Mouse (Mus musculus) splenic B cell, adult 2 months (primary cell): ENCODE data around the gene Rarres2.

Experiments used
- DNase-seq: peaks from one replicate; pipeline ENCODE4 v3.0.0-alpha.2; 2011; ENCODE audit warnings: low read depth, low spot score
- H3K27me3 ChIP-seq: 2 replicates; pipeline ENCODE4 v1.6.1; 2012; ENCODE audit warnings: mild to moderate bottlenecking, low read length, moderate library complexity, mixed read lengths; ENCODE audit not compliant: control insufficient read depth, poor library complexity, insufficient read depth, severe bottlenecking
- H3K36me3 ChIP-seq: 2 replicates; pipeline ENCODE4 v1.6.1; 2012; ENCODE audit warnings: mild to moderate bottlenecking, low read length, moderate library complexity, mixed read lengths; ENCODE audit not compliant: control insufficient read depth, poor library complexity, insufficient read depth, severe bottlenecking

Gene Rarres2

DNA sequence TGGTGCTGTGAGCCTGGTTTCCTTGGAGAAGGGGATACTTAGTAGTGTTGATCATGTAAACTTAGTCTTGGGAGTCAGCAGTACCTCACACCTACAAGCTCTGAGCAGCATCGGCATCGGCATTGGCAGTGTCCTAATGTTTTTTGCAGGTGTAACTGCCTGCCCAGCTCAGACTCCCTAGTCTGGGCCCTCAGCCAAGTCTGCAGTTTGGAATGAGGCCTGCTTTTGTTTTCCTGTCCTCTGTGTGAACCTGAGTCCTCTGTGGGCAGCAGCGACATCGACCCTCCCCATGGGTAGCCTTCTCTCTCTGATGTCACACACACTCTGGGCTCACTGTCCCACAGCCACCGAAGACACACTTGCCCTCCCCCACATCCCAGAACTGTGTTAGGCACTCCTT is 6.3 kb downstream of the Rarres2 start:
- Histone ChIP-seq H3K36me3 (peaks cover 4% of the 10 kb centered on the region; the same call in 1 of the 2 replicates), H3K27me3 (no peaks in the 10 kb centered on the region)
- no peak for DNase-seq

DNA sequence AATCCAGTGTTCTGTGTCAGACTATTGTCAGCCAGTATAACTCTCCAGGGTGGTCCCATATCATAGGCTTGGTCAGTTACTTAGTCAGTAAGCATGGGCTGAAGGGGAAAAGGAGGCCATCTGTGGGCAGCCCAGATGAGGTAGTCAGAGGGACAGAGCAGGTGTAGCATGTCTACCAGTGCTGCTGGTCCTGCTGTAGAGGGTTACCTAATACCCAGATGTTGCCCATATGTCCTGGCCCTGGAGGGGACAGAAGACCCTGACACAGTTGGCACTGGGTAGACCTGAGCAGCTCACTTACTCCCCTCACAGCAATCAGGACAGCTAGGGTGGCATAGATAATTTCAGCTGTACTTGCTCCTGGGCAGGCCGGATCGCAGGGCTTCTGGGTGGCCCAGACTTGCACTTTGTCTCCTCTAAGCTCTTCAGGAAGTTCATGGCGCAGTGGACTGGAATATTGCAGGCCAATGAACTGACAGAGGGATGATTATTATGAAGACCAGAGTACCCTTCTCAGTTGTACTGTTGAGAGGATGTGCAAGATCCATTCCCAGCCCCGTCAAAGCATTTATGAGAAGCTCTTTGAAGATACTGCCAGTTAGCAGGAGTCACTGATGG is 6.8 kb downstream of the Rarres2 start:
- DNase-seq: no peak
- Histone ChIP-seq H3K27me3 (no peaks in the 10 kb centered on the region), H3K36me3 (peaks cover 4% of the 10 kb centered on the region; the same call in 1 of the 2 replicates)

DNA sequence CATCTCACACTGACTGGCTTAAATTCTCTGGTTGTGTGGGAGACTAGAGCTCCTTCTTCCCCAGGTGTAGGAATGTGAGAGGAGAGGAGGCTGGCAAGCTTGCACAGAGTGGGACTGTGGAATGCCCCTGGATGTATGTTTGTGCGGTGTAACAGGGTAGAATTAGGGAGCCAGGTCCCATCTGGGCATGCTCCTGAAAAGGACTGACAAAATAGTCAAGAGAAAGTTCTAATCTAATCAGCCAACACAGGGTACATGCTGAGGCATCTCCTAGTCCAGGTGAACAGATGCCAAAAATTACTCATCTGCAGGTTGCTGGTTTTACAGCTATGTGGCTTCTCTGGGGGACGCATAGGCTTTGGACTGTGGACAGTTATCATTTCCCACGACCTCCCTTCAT is 16.6 kb downstream of the Rarres2 start:
- no peaks in the 10 kb centered on the region for H3K27me3 ChIP-seq
- no peaks in the 10 kb centered on the region; the same call in 1 of the 2 replicates for H3K36me3 ChIP-seq
- DNase-seq: no peak

DNA sequence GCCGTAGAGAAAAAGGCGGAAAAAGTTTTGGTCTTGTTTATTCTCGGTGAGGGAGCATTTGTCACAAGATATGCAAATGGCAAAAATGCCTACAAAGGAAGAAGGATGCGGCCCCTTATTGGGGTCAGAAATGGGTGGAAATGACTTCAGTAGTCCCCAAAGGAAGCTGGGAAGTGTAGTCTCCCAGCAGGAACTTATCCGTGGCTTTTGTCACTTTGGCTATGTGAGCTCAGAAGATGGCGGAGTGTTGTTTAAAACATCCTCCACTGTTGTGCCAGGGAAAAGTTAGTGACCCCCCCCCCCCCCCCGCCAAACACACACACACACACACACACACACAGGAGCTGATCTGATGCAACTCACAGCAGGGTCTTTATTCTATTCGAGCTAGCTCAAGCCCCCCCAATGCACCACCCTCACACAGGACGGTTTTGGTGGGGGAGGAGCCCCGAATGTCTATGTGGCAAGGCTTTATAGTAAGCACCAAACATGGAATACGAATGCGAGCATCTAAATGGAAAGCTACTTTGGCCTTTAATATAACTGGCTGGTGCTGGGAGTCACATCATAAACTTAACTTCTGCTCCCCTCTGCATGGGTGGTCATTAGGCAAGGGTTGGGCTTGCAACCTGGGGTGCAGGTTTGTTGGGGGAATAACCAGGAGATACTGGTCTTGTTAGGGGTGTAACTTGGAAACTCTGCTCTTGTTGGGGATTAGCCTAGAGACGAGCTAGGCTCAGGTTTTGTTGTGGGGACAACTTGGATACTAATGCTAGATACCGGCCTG is 17.3 kb downstream of the Rarres2 start:
- Histone ChIP-seq H3K27me3 (no peaks in the 10 kb centered on the region), H3K36me3 (no peaks in the 10 kb centered on the region; the same call in 1 of the 2 replicates)
- DNase-seq: no peak

DNA sequence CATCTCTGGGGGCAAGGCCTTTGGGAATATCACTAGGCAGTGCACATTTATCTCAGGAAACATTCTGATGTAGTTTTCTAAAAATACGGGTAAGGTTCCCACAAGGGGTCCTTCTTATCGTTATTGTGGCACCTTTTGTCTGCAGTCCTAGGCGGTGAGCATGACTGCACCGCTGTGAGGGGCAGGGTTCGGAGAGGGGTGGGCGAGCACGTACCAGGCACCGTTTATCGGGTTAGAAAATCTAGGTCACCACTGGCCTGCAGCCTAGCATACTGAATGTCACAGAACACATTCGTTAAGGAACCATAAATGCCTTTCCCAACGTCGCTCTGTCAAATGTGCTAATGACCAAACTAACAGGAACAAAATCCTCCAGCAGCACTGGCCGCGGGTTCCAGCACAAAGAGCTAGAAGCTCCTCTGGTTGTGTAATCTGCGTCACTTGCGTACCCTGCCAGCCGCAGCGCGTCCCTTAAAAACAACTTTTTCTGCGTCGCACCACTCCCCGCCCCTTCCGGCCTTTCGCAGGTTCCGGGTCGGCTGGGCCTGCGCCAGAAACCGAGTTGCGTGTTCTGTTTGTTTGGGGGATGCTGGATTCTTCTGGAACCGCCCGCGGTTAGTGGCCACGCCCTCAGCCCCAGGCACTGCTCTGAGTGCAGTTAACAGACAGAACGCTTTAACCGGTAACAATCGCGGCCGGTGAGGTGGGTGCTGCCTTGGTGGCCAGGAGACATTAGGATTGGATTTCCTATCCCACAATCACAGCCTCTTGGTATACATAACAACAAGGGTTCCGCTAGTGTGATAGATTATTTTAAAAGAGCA is 18.1 kb downstream of the Rarres2 start, which contains the start of gene Lrrc61:
TSS of gene Lrrc61 (plus strand) at position 517 of the 824 bp plus-strand sequence.
- peak; percentile 95 for DNase-seq
- Histone ChIP-seq H3K36me3 (no peaks in the 10 kb centered on the region; the same call in 1 of the 2 replicates), H3K27me3 (no peaks in the 10 kb centered on the region)

DNA sequence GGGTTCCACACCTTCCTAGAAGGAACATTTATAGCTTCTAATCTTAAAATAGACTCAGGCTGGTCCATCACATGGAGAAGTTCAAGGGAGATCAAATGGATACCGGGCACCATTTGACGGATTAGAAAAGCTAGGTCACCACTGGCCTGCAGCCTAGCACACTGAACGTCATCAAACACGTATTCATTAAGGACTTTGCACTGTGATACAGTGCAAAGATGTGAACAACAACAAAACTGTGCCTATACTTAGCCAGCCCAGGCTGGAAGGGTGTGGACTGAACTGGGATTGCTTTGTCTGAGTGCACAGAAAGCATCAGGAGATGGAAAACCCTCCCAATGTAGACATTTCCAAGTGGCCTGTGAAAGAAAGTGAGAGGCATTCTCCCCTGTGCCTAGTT is 18.8 kb downstream of the Rarres2 start:
- Histone ChIP-seq H3K27me3 (no peaks in the 10 kb centered on the region), H3K36me3 (no peaks in the 10 kb centered on the region; the same call in 1 of the 2 replicates)
- DNase-seq: no peak

DNA sequence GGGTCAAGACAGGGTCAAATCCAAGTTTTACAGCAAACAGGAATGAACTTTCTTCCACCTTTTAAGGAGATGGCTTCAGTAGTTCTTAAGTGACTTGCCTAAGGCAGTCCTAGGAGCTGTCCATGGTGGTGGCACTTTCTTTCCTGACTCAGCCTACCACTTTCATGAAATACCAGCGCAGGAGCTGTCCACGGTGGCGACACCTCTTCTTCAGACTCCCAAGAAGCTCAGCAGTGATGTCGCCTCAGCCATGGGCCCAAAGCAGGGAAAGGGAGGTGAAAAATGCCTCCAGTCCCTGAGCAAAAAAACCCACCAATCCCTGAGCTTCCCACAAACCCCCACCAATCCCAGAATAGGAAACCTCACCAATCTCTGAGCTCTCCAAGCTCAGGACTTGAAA is 19.7 kb downstream of the Rarres2 start:
- no peaks in the 10 kb centered on the region for H3K27me3 ChIP-seq
- peak; percentile 59 for DNase-seq
- no peaks in the 10 kb centered on the region for H3K36me3 ChIP-seq

DNA sequence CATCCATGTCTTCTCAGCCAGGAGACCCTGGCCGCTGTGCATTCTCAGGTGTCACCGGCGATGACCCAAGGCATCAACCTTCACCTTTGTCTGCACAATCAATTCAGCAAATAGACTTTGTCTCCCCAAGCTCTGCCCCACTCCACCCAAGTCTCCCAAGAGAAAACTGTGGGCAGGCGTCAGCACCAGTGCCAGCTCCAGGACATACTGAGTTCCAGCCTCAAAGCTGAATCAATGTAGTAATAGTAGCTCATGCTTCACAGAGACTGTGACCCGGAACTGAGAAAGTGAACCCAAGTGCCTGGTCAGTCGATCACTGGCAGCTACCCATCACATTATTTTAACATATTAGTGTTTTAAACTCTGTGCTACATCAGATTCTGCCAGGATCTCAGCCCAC is 24.3 kb downstream of the Rarres2 start:
- H3K27me3 ChIP-seq: no peaks in the 10 kb centered on the region
- DNase-seq: no peak
- H3K36me3 ChIP-seq: no peaks in the 10 kb centered on the region

DNA sequence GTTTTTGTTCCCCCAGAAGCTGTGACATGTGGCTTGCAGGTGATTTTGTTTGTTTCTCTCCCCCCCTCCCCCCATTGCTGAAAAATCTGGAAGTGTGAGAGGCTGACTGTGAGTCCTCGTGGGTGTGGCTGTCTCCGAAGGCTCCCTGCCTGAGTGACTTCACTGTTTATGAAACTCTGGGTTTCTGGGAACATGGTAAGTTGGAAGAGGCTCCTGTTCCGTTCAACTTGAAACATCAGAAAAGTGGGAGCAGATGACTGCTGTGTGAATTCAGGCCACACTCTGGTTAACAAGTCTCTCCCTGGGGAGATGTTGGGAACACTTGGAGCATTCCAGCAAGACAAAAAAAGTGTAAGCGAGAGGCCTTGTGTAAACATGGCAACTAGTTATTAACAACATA is 25.7 kb downstream of the Rarres2 start:
- DNase-seq: no peak
- H3K36me3 ChIP-seq: no peaks in the 10 kb centered on the region

DNA sequence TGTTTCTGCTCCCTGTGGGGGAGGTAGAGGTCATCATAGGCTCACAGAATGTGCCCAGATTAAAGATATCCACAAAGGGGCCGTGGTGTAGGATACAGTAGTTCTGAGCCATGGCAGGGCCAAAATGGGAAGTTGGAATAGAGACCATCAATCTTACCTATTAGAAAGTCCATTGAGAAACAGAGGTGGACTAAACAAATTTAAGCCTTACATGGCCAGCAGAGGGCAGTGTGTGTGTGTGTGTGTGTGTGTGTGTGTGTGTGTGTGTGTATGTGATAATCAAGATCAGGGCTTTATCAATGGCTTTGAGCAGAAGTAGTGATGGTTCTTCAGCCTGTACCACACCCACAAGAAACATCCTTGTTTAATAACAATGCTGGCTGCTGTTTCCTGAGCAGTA is 26.3 kb downstream of the Rarres2 start:
- Histone ChIP-seq H3K36me3 (no peaks in the 10 kb centered on the region), H3K27me3 (no peaks in the 10 kb centered on the region)
- peak; percentile 62 for DNase-seq

More for the DNA sequence above, 25.7 kb downstream of the Rarres2 start:
- no peaks in the 10 kb centered on the region for H3K27me3 ChIP-seq

DNA sequence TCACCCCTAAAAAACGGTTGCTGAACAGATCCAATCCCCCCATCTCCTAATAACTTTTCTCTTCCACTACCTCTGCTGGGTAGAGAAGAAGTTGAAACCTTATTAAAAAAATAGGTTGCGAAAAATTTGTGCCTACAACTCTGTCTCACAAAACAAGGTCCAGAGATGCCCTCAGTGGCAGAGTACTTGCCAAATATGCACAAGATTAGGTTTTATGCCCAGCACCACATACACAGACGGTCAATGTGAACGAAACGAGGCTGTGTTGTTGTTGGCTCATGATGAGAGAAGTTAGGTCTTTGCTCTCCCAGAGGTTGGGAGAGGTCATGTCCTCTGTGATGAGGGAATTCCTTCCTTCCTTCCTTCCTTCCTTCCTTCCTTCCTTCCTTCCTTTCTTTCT is 27.3 kb downstream of the Rarres2 start:
- DNase-seq: no peak
- Histone ChIP-seq H3K36me3 (no peaks in the 10 kb centered on the region), H3K27me3 (no peaks in the 10 kb centered on the region)

DNA sequence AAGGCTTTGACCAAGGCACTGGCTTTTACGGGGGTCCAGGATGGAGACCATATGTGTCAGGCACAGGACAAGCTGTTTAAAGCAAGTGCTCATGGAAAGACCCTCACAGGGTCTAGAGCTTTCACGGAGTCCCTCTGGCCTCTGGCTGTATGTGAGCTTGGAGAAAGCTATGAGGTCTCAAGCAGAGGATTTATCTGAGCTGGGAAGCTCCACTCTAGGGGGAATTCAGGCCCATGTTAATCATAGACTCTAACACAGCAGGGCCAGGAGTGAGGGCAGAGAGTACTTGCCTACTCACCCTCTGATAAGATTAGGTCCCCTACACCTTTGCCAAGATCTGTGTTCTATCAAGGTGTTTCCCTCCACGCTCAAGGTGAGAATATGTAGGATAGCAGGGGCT is 30.0 kb downstream of the Rarres2 start:
- no peaks in the 10 kb centered on the region for H3K36me3 ChIP-seq
- no peaks in the 10 kb centered on the region for H3K27me3 ChIP-seq
- DNase-seq: no peak

DNA sequence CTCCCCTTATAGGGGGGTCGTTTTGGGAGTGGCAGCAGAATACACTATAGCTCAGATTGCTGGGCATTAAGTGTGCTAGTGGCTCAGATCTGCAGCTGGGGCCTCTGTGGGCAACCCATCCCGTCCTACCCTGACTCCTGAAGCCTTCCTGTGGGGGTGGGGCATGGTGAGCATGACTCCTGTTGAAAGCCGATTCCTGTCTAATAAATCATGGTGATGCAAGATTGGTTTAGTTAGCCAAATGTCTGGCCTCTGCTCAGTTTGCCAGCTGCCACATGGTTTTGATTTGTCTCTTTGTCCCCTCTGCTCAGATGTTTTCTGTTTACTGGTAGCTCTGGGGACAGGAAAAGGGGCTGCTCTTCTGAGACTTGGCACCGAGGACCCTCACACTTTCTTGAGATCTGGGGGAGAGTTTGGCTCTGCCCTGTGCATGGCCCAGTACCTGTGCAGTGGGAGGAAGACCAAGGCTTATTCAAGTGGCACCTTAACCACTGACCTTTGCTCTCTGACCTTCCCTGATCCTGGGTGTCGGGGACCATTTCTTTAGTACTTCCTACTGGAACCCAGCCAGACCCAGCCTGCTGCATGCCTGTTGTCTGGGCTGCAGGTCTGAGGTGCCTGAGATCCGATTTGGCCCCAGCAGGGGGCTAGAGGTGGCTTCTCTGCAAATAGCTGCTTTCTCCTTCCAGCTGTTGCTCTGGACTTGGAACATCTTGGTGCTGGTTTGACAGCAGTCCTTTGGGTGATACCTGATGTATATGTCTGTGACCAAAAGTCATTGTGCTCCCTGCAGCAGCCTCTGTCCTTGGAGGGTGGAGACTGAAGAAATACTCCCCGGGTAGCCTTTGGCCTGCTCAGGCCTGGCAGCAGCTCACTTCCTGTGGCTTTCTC is 30.8 kb downstream of the Rarres2 start:
- H3K36me3 ChIP-seq: no peaks in the 10 kb centered on the region
- H3K27me3 ChIP-seq: no peaks in the 10 kb centered on the region
- DNase-seq: no peak

DNA sequence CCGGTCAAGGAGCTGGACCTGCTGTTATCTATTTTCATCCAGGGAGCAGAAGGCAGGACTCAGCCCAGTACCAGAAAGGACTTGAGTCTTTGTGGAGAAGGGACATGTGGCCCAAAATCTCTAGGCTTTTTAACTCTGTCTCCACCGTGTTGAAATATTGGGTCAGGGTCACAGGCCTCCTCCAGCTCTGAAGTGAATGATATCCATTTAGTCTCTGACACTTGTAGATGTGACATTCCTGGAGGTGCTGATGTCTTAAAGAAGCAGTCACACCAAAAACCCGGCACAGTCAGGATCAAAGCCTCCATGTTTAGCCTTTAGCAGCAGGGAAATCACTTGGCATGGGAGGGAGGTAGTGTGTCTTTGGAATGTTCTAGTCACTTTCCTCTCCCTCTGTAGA is 31.9 kb downstream of the Rarres2 start:
- H3K27me3 ChIP-seq: no peaks in the 10 kb centered on the region

More for the DNA sequence above, 31.9 kb downstream of the Rarres2 start:
- DNase-seq: no peak
- H3K36me3 ChIP-seq: no peaks in the 10 kb centered on the region
